In genomic region chr13:37433730-37434129, GRCm38 (mm10) we compare ENCODE assay signal across 8 mouse cellular contexts.
DNase-seq lines count a peak whose midpoint lies in the region; ATAC-seq and TF ChIP-seq lines count a peak whose summit lies in the region.

No protein-coding gene starts in this region.

- H3K4me2 ChIP-seq in forebrain, embryonic 11.5 days (ENCODE audit: low read depth, low read length, severe bottlenecking) = no peak overlapping the region
- H3K4me2 ChIP-seq in kidney, embryonic 16.5 days (replicated peaks; ENCODE audit: low read depth, low read length) = peak overlapping the region; percentile 73
- H3K4me2 ChIP-seq in forebrain, embryonic 15.5 days (replicated peaks) = no peak overlapping the region
- peak overlapping the region; percentile 64; the same call in 1 of the 2 replicates for H3K4me2 ChIP-seq in midbrain, postnatal 0 days (ENCODE audit: low read depth, low read length, poor library complexity, severe bottlenecking)

- no peak for TF ChIP-seq CTCF in midbrain, postnatal 0 days (IDR thresholded peaks at IDR 0.05)

- WGBS in forebrain, embryonic 10.5 days = 18% methylated on average over 3 of the region's 3 CpGs
- 22% methylated on average over 3 of the region's 3 CpGs for WGBS in forebrain, embryonic 11.5 days
- WGBS in kidney, embryonic 16.5 days = 8% methylated on average over 3 of the region's 3 CpGs
- 8% methylated on average over 3 of the region's 3 CpGs for WGBS in forebrain, embryonic 15.5 days
- 20% methylated on average over 3 of the region's 3 CpGs for WGBS in midbrain, postnatal 0 days

- no peak overlapping the region for H3K27ac ChIP-seq in forebrain, embryonic 10.5 days
- no peak overlapping the region for H3K27ac ChIP-seq in forebrain, embryonic 11.5 days (ENCODE audit: low read depth, low read length)
- H3K27ac ChIP-seq in kidney, embryonic 16.5 days (ENCODE audit: low read length) = no peak overlapping the region
- H3K27ac ChIP-seq in forebrain, embryonic 15.5 days (replicated peaks) = no peak overlapping the region
- no peak overlapping the region for H3K27ac ChIP-seq in midbrain, postnatal 0 days (ENCODE audit: low read depth, low read length)

- no peaks in the 10 kb centered on the region for H3K36me3 ChIP-seq in forebrain, embryonic 10.5 days (replicated peaks)
- no peaks in the 10 kb centered on the region for H3K36me3 ChIP-seq in forebrain, embryonic 11.5 days (ENCODE audit: control insufficient read depth, insufficient read depth, low read length)
- no peaks in the 10 kb centered on the region for H3K36me3 ChIP-seq in kidney, embryonic 16.5 days (ENCODE audit: insufficient read depth, low read length)
- no peaks in the 10 kb centered on the region for H3K36me3 ChIP-seq in forebrain, embryonic 15.5 days
- H3K36me3 ChIP-seq in midbrain, postnatal 0 days (ENCODE audit: insufficient read depth, low read length) = no peaks in the 10 kb centered on the region

- H3K9me3 ChIP-seq in forebrain, embryonic 10.5 days = no peaks in the 10 kb centered on the region
- H3K9me3 ChIP-seq in forebrain, embryonic 11.5 days (ENCODE audit: control insufficient read depth, low read length) = no peaks in the 10 kb centered on the region
- H3K9me3 ChIP-seq in kidney, embryonic 16.5 days (ENCODE audit: low read length) = 0 out of 2 replicates have a peak, but pooled peaks cover 3% of the 10 kb centered on the region
- H3K9me3 ChIP-seq in forebrain, embryonic 15.5 days = no peaks in the 10 kb centered on the region
- no peaks in the 10 kb centered on the region for H3K9me3 ChIP-seq in midbrain, postnatal 0 days (ENCODE audit: low read length)

- no peak for ATAC-seq in forebrain, embryonic 11.5 days (replicated peaks; ENCODE audit: low FRiP score)
- peak; percentile 36; the same call in 1 of the 2 replicates for ATAC-seq in kidney, embryonic 16.5 days (ENCODE audit: low FRiP score, low TSS enrichment)
- ATAC-seq in forebrain, embryonic 15.5 days (replicated peaks) = peak; percentile 20; the same call in 1 of the 2 replicates
- ATAC-seq in midbrain, postnatal 0 days (ENCODE audit: low FRiP score) = no peak
- no peak for ATAC-seq in monocyte, adult 5-6 weeks (replicated peaks; ENCODE audit: insufficient number of reproducible peaks, low FRiP score, low TSS enrichment, poor library complexity, severe bottlenecking)

- DNase-seq in forebrain, embryonic 10.5 days (ENCODE audit: extremely low spot score, low spot score) = no peak
- DNase-seq in forebrain, embryonic 11.5 days (ENCODE audit: low spot score) = no peak
- no peak for DNase-seq in kidney, postnatal 10 days
- DNase-seq in midbrain, postnatal 0 days (ENCODE audit: low spot score) = no peak
- DNase-seq in ovary, postnatal 36 days (ENCODE audit: low spot score) = no peak

- H3K4me1 ChIP-seq in forebrain, embryonic 10.5 days = peaks cover 16% of the 10 kb centered on the region
- H3K4me1 ChIP-seq in forebrain, embryonic 11.5 days (replicated peaks; ENCODE audit: control insufficient read depth, insufficient read depth, low read length) = peaks cover 4% of the 10 kb centered on the region; the same call in 1 of the 2 replicates
- 0 out of 2 replicates have a peak, but pooled peaks cover 5% of the 10 kb centered on the region for H3K4me1 ChIP-seq in kidney, embryonic 16.5 days (ENCODE audit: insufficient read depth, low read length)
- H3K4me1 ChIP-seq in forebrain, embryonic 15.5 days = peaks cover 8% of the 10 kb centered on the region; the same call in 1 of the 2 replicates
- no peaks in the 10 kb centered on the region; the same call in 1 of the 2 replicates for H3K4me1 ChIP-seq in midbrain, postnatal 0 days (ENCODE audit: insufficient read depth, low read length)

- H3K4me3 ChIP-seq in forebrain, embryonic 10.5 days = peak overlapping the region; percentile 58
- no peak overlapping the region for H3K4me3 ChIP-seq in forebrain, embryonic 11.5 days (ENCODE audit: low read depth, low read length)
- H3K4me3 ChIP-seq in kidney, embryonic 16.5 days (ENCODE audit: low read length) = no peak overlapping the region
- no peak overlapping the region for H3K4me3 ChIP-seq in forebrain, embryonic 15.5 days
- H3K4me3 ChIP-seq in midbrain, postnatal 0 days (ENCODE audit: low read depth, low read length) = no peak overlapping the region

- peaks cover 62% of the 10 kb centered on the region for H3K27me3 ChIP-seq in forebrain, embryonic 10.5 days (ENCODE audit: poor library complexity, severe bottlenecking)
- H3K27me3 ChIP-seq in forebrain, embryonic 11.5 days (ENCODE audit: control insufficient read depth, insufficient read depth, low read length) = peaks cover 22% of the 10 kb centered on the region
- H3K27me3 ChIP-seq in kidney, embryonic 16.5 days (ENCODE audit: insufficient read depth, low read length) = peaks cover 16% of the 10 kb centered on the region; the same call in 1 of the 2 replicates
- peaks cover 30% of the 10 kb centered on the region for H3K27me3 ChIP-seq in forebrain, embryonic 15.5 days
- peaks cover 27% of the 10 kb centered on the region for H3K27me3 ChIP-seq in midbrain, postnatal 0 days (ENCODE audit: insufficient read depth, low read length)

- no peak overlapping the region for H3K9ac ChIP-seq in forebrain, embryonic 11.5 days (ENCODE audit: low read length)
- H3K9ac ChIP-seq in kidney, embryonic 16.5 days (replicated peaks; ENCODE audit: low read length) = no peak overlapping the region
- no peak overlapping the region for H3K9ac ChIP-seq in forebrain, embryonic 15.5 days (replicated peaks)
- no peak overlapping the region for H3K9ac ChIP-seq in midbrain, postnatal 0 days (replicated peaks; ENCODE audit: low read length, poor library complexity, severe bottlenecking)

Comparison
In these comparisons a context has a peak if more than half of its experiments do, and no peak if none do; other contexts are left out.
1. ATAC-seq: peak in kidney, embryonic 16.5 days (single experiment) and forebrain, embryonic 15.5 days (single experiment); none in forebrain, embryonic 11.5 days (single experiment), midbrain, postnatal 0 days (single experiment) and monocyte, adult 5-6 weeks (single experiment).
2. H3K4me2 ChIP-seq: peak in kidney, embryonic 16.5 days (single experiment) and midbrain, postnatal 0 days (single experiment); none in forebrain, embryonic 11.5 days (single experiment) and forebrain, embryonic 15.5 days (single experiment).